Mouse (Mus musculus) gastrocnemius, postnatal 10 days (tissue): ENCODE measurements around the gene Ap5b1. TPM values are rescaled to one million over a fixed set of nuclear protein-coding genes. Genes with fewer than 3 reads are reported as not detected.

Source experiments
- DNase-seq: peaks from one replicate; pipeline ENCODE4 v3.0.0; 2021; ENCODE audit warnings: mixed read lengths
- total RNA-seq, 2 experiments: library from RNA; stranded (reverse); gene quantifications; 2 replicates each; pipeline ENCODE4 v1.2.3; 2021

The Ap5b1 gene
- total RNA-seq, 2 experiments from 2014 or later: 1.6 to 2.7 TPM

GRCm38 (mm10) chr19:5567180-5567533 lies 668 bp upstream of the Ap5b1 start:
- no peak for DNase-seq

GRCm38 (mm10) chr19:5568470-5569140 lies 780 bp downstream of the Ap5b1 start:
- peak; percentile 86 for DNase-seq

- DNase-seq: no peak
These were observed 1.7 kb downstream of the Ap5b1 start for GRCm38 (mm10) chr19:5569521-5569920.

- DNase-seq: no peak
These were observed 2.8 kb downstream of the Ap5b1 start for GRCm38 (mm10) chr19:5570353-5571246.

GRCm38 (mm10) chr19:5571831-5572230 lies 4.0 kb downstream of the Ap5b1 start:
- no peak for DNase-seq

- DNase-seq: no peak
These were observed 4.7 kb downstream of the Ap5b1 start for GRCm38 (mm10) chr19:5572331-5573125.

GRCm38 (mm10) chr19:5575336-5575735 lies 7.5 kb downstream of the Ap5b1 start:
- DNase-seq: no peak

GRCm38 (mm10) chr19:5579971-5580370 lies 12.1 kb downstream of the Ap5b1 start:
- DNase-seq: no peak

GRCm38 (mm10) chr19:5580776-5581175 lies 13.0 kb downstream of the Ap5b1 start:
- no peak for DNase-seq

GRCm38 (mm10) chr19:5581995-5582394 lies 14.2 kb downstream of the Ap5b1 start:
- DNase-seq: no peak

GRCm38 (mm10) chr19:5589159-5589558 lies 21.3 kb downstream of the Ap5b1 start:
- DNase-seq: no peak

- DNase-seq: no peak
These were observed 24.1 kb downstream of the Ap5b1 start for GRCm38 (mm10) chr19:5591888-5592287.

- DNase-seq: no peak
These were observed 31.4 kb downstream of the Ap5b1 start for GRCm38 (mm10) chr19:5599224-5599623.

- peak; percentile 58 for DNase-seq
These were observed 34.1 kb downstream of the Ap5b1 start, which contains the start of gene Rnaseh2c for GRCm38 (mm10) chr19:5601752-5602541. Gene Rnaseh2c (plus strand): TSS chr19:5601873.

GRCm38 (mm10) chr19:5603664-5604063 lies 35.8 kb downstream of the Ap5b1 start:
- no peak for DNase-seq

GRCm38 (mm10) chr19:5605126-5605525 lies 37.3 kb downstream of the Ap5b1 start:
- DNase-seq: no peak

- no peak for DNase-seq
These were observed 38.4 kb downstream of the Ap5b1 start for GRCm38 (mm10) chr19:5606196-5606595.

- no peak for DNase-seq
These were observed 40.0 kb downstream of the Ap5b1 start for GRCm38 (mm10) chr19:5607705-5608410.

GRCm38 (mm10) chr19:5608707-5609106 lies 40.9 kb downstream of the Ap5b1 start:
- no peak for DNase-seq

GRCm38 (mm10) chr19:5609171-5609546 lies 41.3 kb downstream of the Ap5b1 start:
- DNase-seq: no peak
